Mouse (Mus musculus) stomach, postnatal 0 days (tissue): ENCODE measurements around the gene Pla2g4a. TPM values are rescaled to one million over a fixed set of nuclear protein-coding genes. Genes with fewer than 3 reads are reported as not detected.

Source experiments
- ATAC-seq: fragments of 200-750 bp; cut with Nextera tagmentation; 2 replicates; pipeline ENCODE4 v1.8.0; 2017; ENCODE audit not compliant: low FRiP score, low TSS enrichment
- DNase-seq: peaks from one replicate; pipeline ENCODE4 v3.0.0-alpha.2; 2016; ENCODE audit warnings: low spot score
- H3K27ac ChIP-seq: fragments of 300-500 bp; sonication (generic); replicated peaks from 2 replicates; pipeline ENCODE4 v1.5.1; 2014; ENCODE audit warnings: mild to moderate bottlenecking, control low read depth
- H3K27me3 ChIP-seq: fragments of 300-500 bp; sonication (generic); 2 replicates; pipeline ENCODE4 v1.6.1; 2014; ENCODE audit warnings: low read length; ENCODE audit not compliant: control insufficient read depth, insufficient read depth
- H3K36me3 ChIP-seq: fragments of 300-500 bp; sonication (generic); 2 replicates; pipeline ENCODE4 v1.6.1; 2014; ENCODE audit warnings: low read length, mixed read lengths; ENCODE audit not compliant: control insufficient read depth, insufficient read depth
- H3K4me1 ChIP-seq: fragments of 300-500 bp; sonication (generic); replicated peaks from 2 replicates; pipeline ENCODE4 v1.6.1; 2014; ENCODE audit warnings: antibody characterized with exemption; ENCODE audit not compliant: control insufficient read depth, insufficient read depth
- H3K4me2 ChIP-seq: fragments of 300-500 bp; sonication (generic); replicated peaks from 2 replicates; pipeline ENCODE4 v1.6.1; 2014; ENCODE audit warnings: low read depth, mild to moderate bottlenecking, control low read depth, moderate library complexity
- H3K4me3 ChIP-seq: fragments of 300-500 bp; sonication (generic); 2 replicates; pipeline ENCODE4 v1.5.1; 2014; ENCODE audit warnings: low read depth, low read length, control low read depth
- H3K9ac ChIP-seq: fragments of 300-500 bp; sonication (generic); 2 replicates; pipeline ENCODE4 v1.6.1; 2014; ENCODE audit warnings: mild to moderate bottlenecking, low read length, control low read depth, mixed read lengths
- H3K9me3 ChIP-seq: fragments of 300-500 bp; sonication (generic); 2 replicates; pipeline ENCODE4 v1.6.1; 2016; ENCODE audit warnings: low read length; ENCODE audit not compliant: control insufficient read depth
- CTCF ChIP-seq: IDR thresholded peaks from 2 replicates; pipeline ENCODE4 v1.5.1; 2016; ENCODE audit warnings: antibody characterized with exemption, low read depth, mild to moderate bottlenecking, moderate library complexity
- EP300 ChIP-seq: optimal IDR thresholded peaks from 2 replicates; pipeline ENCODE3; 2016; ENCODE audit warnings: antibody characterized with exemption
- WGBS: fragments of 180-500 bp; shearing (Covaris S2); extraction: QIAGEN DNeasy Blood & Tissue Kit; methylation state at CpG from one replicate; pipeline ENCODE4 v1.1.7; 2014; 5-methylcytosine and 5-hydroxymethylcytosine counted together
- polyA plus RNA-seq: library from polyadenylated mRNA; unstranded; fragments of >200 nt; fragmentation: Nextera tagmentation; extraction: Ambion mirVana; gene quantifications from 2 replicates; pipeline ENCODE4 v1.2.1, GENCODE M21; 2015

The Pla2g4a gene
- polyA plus RNA-seq, 1 experiment from 2014 or later: 31.4 TPM

GRCm38 (mm10) chr1:149861543-149861942 lies 99.5 kb downstream of the Pla2g4a start:
- DNase-seq: no peak
- no peak overlapping the region for H3K9ac ChIP-seq
- no peaks in the 10 kb centered on the region for H3K9me3 ChIP-seq
- no peak overlapping the region for H3K27ac ChIP-seq
- no peak overlapping the region for H3K4me2 ChIP-seq
- no peak for ATAC-seq
- WGBS: 52% methylated on average over 2 of the region's 2 CpGs
- H3K27me3 ChIP-seq: no peaks in the 10 kb centered on the region
- no peaks in the 10 kb centered on the region; the same call in 1 of the 2 replicates for H3K36me3 ChIP-seq
- H3K4me3 ChIP-seq: no peak overlapping the region
- no peak for TF ChIP-seq EP300
- TF ChIP-seq CTCF: no peak
- no peaks in the 10 kb centered on the region for H3K4me1 ChIP-seq

- Histone ChIP-seq H3K4me3 (no peak overlapping the region), H3K9me3 (no peaks in the 10 kb centered on the region), H3K27ac (no peak overlapping the region), H3K4me1 (no peaks in the 10 kb centered on the region), H3K36me3 (no peaks in the 10 kb centered on the region; the same call in 1 of the 2 replicates), H3K4me2 (no peak overlapping the region), H3K27me3 (no peaks in the 10 kb centered on the region), H3K9ac (no peak overlapping the region)
- TF ChIP-seq EP300 (no peak), CTCF (peak; percentile 57)
- DNase-seq: no peak
- 80% methylated on average over 5 of the region's 5 CpGs for WGBS
- ATAC-seq: no peak
These were observed 102.4 kb downstream of the Pla2g4a start for GRCm38 (mm10) chr1:149858734-149859133.

GRCm38 (mm10) chr1:149856720-149857119 lies 104.4 kb downstream of the Pla2g4a start:
- DNase-seq (peak; percentile 71), ATAC-seq (peak; percentile 71)
- Histone ChIP-seq H3K36me3 (no peaks in the 10 kb centered on the region), H3K4me1 (no peaks in the 10 kb centered on the region), H3K27me3 (no peaks in the 10 kb centered on the region), H3K9ac (no peak overlapping the region), H3K27ac (no peak overlapping the region), H3K4me2 (no peak overlapping the region), H3K4me3 (no peak overlapping the region), H3K9me3 (no peaks in the 10 kb centered on the region)
- WGBS: 37% methylated on average over 9 of the region's 9 CpGs
- TF ChIP-seq CTCF (peak; percentile 80), EP300 (no peak)

GRCm38 (mm10) chr1:149855581-149855980 lies 105.5 kb downstream of the Pla2g4a start:
- Histone ChIP-seq H3K9me3 (no peaks in the 10 kb centered on the region), H3K36me3 (no peaks in the 10 kb centered on the region), H3K27me3 (no peaks in the 10 kb centered on the region), H3K9ac (no peak overlapping the region), H3K27ac (no peak overlapping the region), H3K4me2 (no peak overlapping the region), H3K4me1 (no peaks in the 10 kb centered on the region), H3K4me3 (no peak overlapping the region)
- ATAC-seq (no peak), DNase-seq (no peak)
- 78% methylated on average over 4 of the region's 4 CpGs for WGBS
- TF ChIP-seq CTCF: no peak
- TF ChIP-seq EP300: no peak

GRCm38 (mm10) chr1:149854867-149855266 lies 106.2 kb downstream of the Pla2g4a start:
- TF ChIP-seq CTCF: no peak
- TF ChIP-seq EP300: no peak
- H3K9me3 ChIP-seq: no peaks in the 10 kb centered on the region
- ATAC-seq (no peak), DNase-seq (no peak)
- no peak overlapping the region for H3K4me2 ChIP-seq
- H3K4me1 ChIP-seq: no peaks in the 10 kb centered on the region
- WGBS: 64% methylated on average over 7 of the region's 7 CpGs
- no peak overlapping the region for H3K27ac ChIP-seq
- no peak overlapping the region for H3K9ac ChIP-seq
- H3K4me3 ChIP-seq: no peak overlapping the region
- H3K27me3 ChIP-seq: no peaks in the 10 kb centered on the region
- no peaks in the 10 kb centered on the region for H3K36me3 ChIP-seq

GRCm38 (mm10) chr1:149846655-149847054 lies 114.4 kb downstream of the Pla2g4a start:
- no peak for TF ChIP-seq CTCF
- DNase-seq (no peak), ATAC-seq (peak; percentile 96)
- Histone ChIP-seq H3K9me3 (no peaks in the 10 kb centered on the region), H3K36me3 (0 out of 2 replicates have a peak, but pooled peaks cover 4% of the 10 kb centered on the region), H3K27ac (0 out of 2 replicates have a peak overlapping the region, but pooled peaks have one; percentile 2), H3K27me3 (no peaks in the 10 kb centered on the region), H3K9ac (no peak overlapping the region), H3K4me1 (no peaks in the 10 kb centered on the region), H3K4me2 (no peak overlapping the region), H3K4me3 (no peak overlapping the region)
- WGBS: 35% methylated on average over 6 of the region's 6 CpGs
